Mouse (Mus musculus): ENCODE measurements at regions not wholly inside any gene's neighbourhood (a gene's known extent, or its start where the extent isn't known, plus 50 kb on each side); places are given as distances from the start of the nearest gene placed in this dataset.

GRCm38 (mm10) chr14:70839126-70839525 lies 239.5 kb upstream of the Fam160b2 start:
- no peaks in the 10 kb centered on the region for H3K36me3 ChIP-seq (replicated peaks; ENCODE audit: control insufficient read depth, insufficient read depth)
- no peaks in the 10 kb centered on the region for H3K27me3 ChIP-seq (ENCODE audit: control insufficient read depth, insufficient read depth, low read length)
- WGBS = 91% methylated on average over 2 of the region's 2 CpGs
- no peak overlapping the region for H3K4me3 ChIP-seq (replicated peaks; ENCODE audit: low read length)
- H3K4me2 ChIP-seq (replicated peaks) = no peak overlapping the region
- no peak overlapping the region for H3K9ac ChIP-seq
- H3K9me3 ChIP-seq (ENCODE audit: control insufficient read depth, low read length) = no peaks in the 10 kb centered on the region
- ATAC-seq (ENCODE audit: low FRiP score) = no peak
- DNase-seq (ENCODE audit: low spot score) = no peak
- no peak overlapping the region for H3K27ac ChIP-seq
- H3K4me1 ChIP-seq (replicated peaks; ENCODE audit: control insufficient read depth, insufficient read depth, low read length) = no peaks in the 10 kb centered on the region; the same call in 1 of the 2 replicates

GRCm38 (mm10) chr14:70837528-70837927 lies 237.9 kb upstream of the Fam160b2 start:
- H3K9me3 ChIP-seq (ENCODE audit: control insufficient read depth, low read length) = no peaks in the 10 kb centered on the region
- H3K4me2 ChIP-seq (replicated peaks) = no peak overlapping the region
- DNase-seq (ENCODE audit: low spot score) (no peak), ATAC-seq (ENCODE audit: low FRiP score) (peak; percentile 53; the same call in 1 of the 2 replicates)
- H3K4me3 ChIP-seq (replicated peaks; ENCODE audit: low read length) = no peak overlapping the region
- H3K4me1 ChIP-seq (replicated peaks; ENCODE audit: control insufficient read depth, insufficient read depth, low read length) = no peaks in the 10 kb centered on the region; the same call in 1 of the 2 replicates
- no peaks in the 10 kb centered on the region for H3K27me3 ChIP-seq (ENCODE audit: control insufficient read depth, insufficient read depth, low read length)
- H3K36me3 ChIP-seq (replicated peaks; ENCODE audit: control insufficient read depth, insufficient read depth) = no peaks in the 10 kb centered on the region
- WGBS = 5% methylated on average over 6 of the region's 6 CpGs
- no peak overlapping the region for H3K9ac ChIP-seq
- no peak overlapping the region for H3K27ac ChIP-seq

- no peak for DNase-seq (ENCODE audit: low spot score)
- H3K9me3 ChIP-seq (ENCODE audit: control insufficient read depth, low read length) = no peaks in the 10 kb centered on the region
- H3K4me2 ChIP-seq (replicated peaks) = no peak overlapping the region
- ATAC-seq (ENCODE audit: low FRiP score) = no peak
- H3K27me3 ChIP-seq (ENCODE audit: control insufficient read depth, insufficient read depth, low read length) = no peaks in the 10 kb centered on the region
- no peaks in the 10 kb centered on the region; the same call in 1 of the 2 replicates for H3K4me1 ChIP-seq (replicated peaks; ENCODE audit: control insufficient read depth, insufficient read depth, low read length)
- WGBS = 68% methylated on average over 5 of the region's 5 CpGs
- no peak overlapping the region for H3K4me3 ChIP-seq (replicated peaks; ENCODE audit: low read length)
- H3K9ac ChIP-seq = no peak overlapping the region
- no peak overlapping the region for H3K27ac ChIP-seq
- H3K36me3 ChIP-seq (replicated peaks; ENCODE audit: control insufficient read depth, insufficient read depth) = no peaks in the 10 kb centered on the region
Measured at GRCm38 (mm10) chr14:70833238-70833637, 233.6 kb upstream of the Fam160b2 start.

GRCm38 (mm10) chr14:70832462-70833212 lies 233.0 kb upstream of the Fam160b2 start:
- Histone ChIP-seq H3K4me2 (replicated peaks) (no peak overlapping the region), H3K4me1 (replicated peaks; ENCODE audit: control insufficient read depth, insufficient read depth, low read length) (no peaks in the 10 kb centered on the region; the same call in 1 of the 2 replicates), H3K27ac (no peak overlapping the region), H3K36me3 (replicated peaks; ENCODE audit: control insufficient read depth, insufficient read depth) (no peaks in the 10 kb centered on the region), H3K4me3 (replicated peaks; ENCODE audit: low read length) (no peak overlapping the region), H3K9ac (no peak overlapping the region), H3K27me3 (ENCODE audit: control insufficient read depth, insufficient read depth, low read length) (no peaks in the 10 kb centered on the region), H3K9me3 (ENCODE audit: control insufficient read depth, low read length) (no peaks in the 10 kb centered on the region)
- WGBS = 70% methylated on average over 16 of the region's 16 CpGs
- no peak for ATAC-seq (ENCODE audit: low FRiP score)
- DNase-seq (ENCODE audit: low spot score) = no peak

GRCm38 (mm10) chr14:70832042-70832441 lies 232.4 kb upstream of the Fam160b2 start:
- Histone ChIP-seq H3K4me1 (replicated peaks; ENCODE audit: control insufficient read depth, insufficient read depth, low read length) (no peaks in the 10 kb centered on the region), H3K27me3 (ENCODE audit: control insufficient read depth, insufficient read depth, low read length) (no peaks in the 10 kb centered on the region), H3K36me3 (replicated peaks; ENCODE audit: control insufficient read depth, insufficient read depth) (no peaks in the 10 kb centered on the region), H3K9ac (no peak overlapping the region), H3K4me2 (replicated peaks) (no peak overlapping the region), H3K27ac (no peak overlapping the region), H3K9me3 (ENCODE audit: control insufficient read depth, low read length) (no peaks in the 10 kb centered on the region), H3K4me3 (replicated peaks; ENCODE audit: low read length) (no peak overlapping the region)
- peak; percentile 52 for DNase-seq (ENCODE audit: low spot score)
- no peak for ATAC-seq (ENCODE audit: low FRiP score)
- 63% methylated on average over 3 of the region's 3 CpGs for WGBS

All from hindbrain, embryonic 14.5 days (tissue).